Mouse (Mus musculus) myocyte (in vitro differentiated cells): Measurements from ENCODE around the gene Synpo2. TPM values are rescaled to one million over a fixed set of nuclear protein-coding genes. Genes with fewer than 3 reads are reported as not detected.

Source experiments
- H3K27me3 ChIP-seq: one replicate; pipeline ENCODE4 v1.6.1; 2011; ENCODE audit not compliant: control insufficient read depth, insufficient read depth, insufficient read length
- H3K36me3 ChIP-seq: one replicate; pipeline ENCODE4 v1.6.1; 2011; ENCODE audit not compliant: control insufficient read depth, insufficient read depth
- H3K4me2 ChIP-seq: one replicate; pipeline ENCODE4 v1.6.1; 2011; ENCODE audit warnings: low read depth, control low read depth
- H3K4me3 ChIP-seq: one replicate; pipeline ENCODE4 v1.5.1; 2011; ENCODE audit warnings: mild to moderate bottlenecking, control low read depth, moderate library complexity
- H3K79me2 ChIP-seq: one replicate; pipeline ENCODE4 v1.6.1; 2011; ENCODE audit not compliant: control insufficient read depth, insufficient read depth
- H3ac ChIP-seq: one replicate; pipeline ENCODE4 v1.6.1; 2011; ENCODE audit not compliant: control insufficient read depth, insufficient read length
- CEBPB ChIP-seq: IDR thresholded peaks from 2 replicates; pipeline ENCODE4 v1.6.1; 2011; ENCODE audit warnings: mild to moderate bottlenecking, moderate library complexity; ENCODE audit not compliant: poor library complexity, insufficient read depth, severe bottlenecking
- E2F4 ChIP-seq: IDR thresholded peaks from one replicate; pipeline ENCODE4 v1.6.1; 2011; ENCODE audit warnings: mild to moderate bottlenecking, control low read depth, moderate library complexity; ENCODE audit not compliant: insufficient read depth
- MAX ChIP-seq: IDR thresholded peaks from one replicate; pipeline ENCODE4 v1.6.1; 2011; ENCODE audit warnings: low read depth, mild to moderate bottlenecking, control low read depth
- MYOD1 ChIP-seq, 3 experiments: IDR thresholded peaks; one replicate each; pipeline ENCODE4 v1.6.1; 2011; ENCODE audit warnings: control low read depth in 2 of 3, low read depth in 2 of 3, mild to moderate bottlenecking in 2 of 3, moderate library complexity in 1 of 3; ENCODE audit not compliant: insufficient read length in 2 of 3, control insufficient read depth in 1 of 3
- MYOG ChIP-seq, 3 experiments: IDR thresholded peaks; one replicate each; pipeline ENCODE4 v1.6.1; 2011; ENCODE audit warnings: control low read depth in 2 of 3, low read depth in 2 of 3, mild to moderate bottlenecking in 2 of 3; ENCODE audit not compliant: insufficient read length in 2 of 3, control insufficient read depth in 1 of 3, insufficient read depth in 1 of 3
- POLR2A ChIP-seq: IDR thresholded peaks from one replicate; pipeline ENCODE4 v1.6.1; 2011; ENCODE audit warnings: low read depth, mild to moderate bottlenecking, control low read depth, moderate library complexity; ENCODE audit not compliant: insufficient read length
- POLR2AphosphoS2 ChIP-seq: IDR thresholded peaks from one replicate; pipeline ENCODE4 v1.6.1; 2011; ENCODE audit warnings: low read depth, control low read depth; ENCODE audit not compliant: insufficient read length
- REST ChIP-seq: IDR thresholded peaks from one replicate; pipeline ENCODE4 v1.6.1; 2011; ENCODE audit warnings: mild to moderate bottlenecking, control low read depth, moderate library complexity; ENCODE audit not compliant: insufficient read depth, insufficient read length
- SRF ChIP-seq: IDR thresholded peaks from one replicate; pipeline ENCODE4 v1.6.1; 2011; ENCODE audit warnings: low read depth; ENCODE audit not compliant: control insufficient read depth, insufficient read length
- TCF12 ChIP-seq: IDR thresholded peaks from one replicate; pipeline ENCODE4 v1.6.1; 2011; ENCODE audit warnings: mild to moderate bottlenecking, control low read depth; ENCODE audit not compliant: poor library complexity, insufficient read depth, severe bottlenecking
- TCF3 ChIP-seq: IDR thresholded peaks from one replicate; pipeline ENCODE4 v1.6.1; 2011; ENCODE audit warnings: low read depth, control low read depth; ENCODE audit not compliant: insufficient read length
- USF1 ChIP-seq: IDR thresholded peaks from one replicate; pipeline ENCODE4 v1.6.1; 2011; ENCODE audit warnings: low read depth, mild to moderate bottlenecking, control low read depth, moderate library complexity
- polyA plus RNA-seq: library from polyadenylated mRNA; unstranded; fragments of >200 nt; fragmentation: generic; extraction: Trizol; gene quantifications from one replicate; pipeline ENCODE4 v1.2.1, GENCODE M21; 2012; ENCODE audit warnings: missing spikeins

Synpo2 gene
- polyA plus RNA-seq, 1 experiment = 24.4 TPM

- Histone ChIP-seq H3K4me3 (no peak overlapping the region), H3K27me3 (no peaks in the 10 kb centered on the region), H3K4me2 (peak overlapping the region; percentile 51), H3ac (no peak overlapping the region), H3K36me3 (no peaks in the 10 kb centered on the region), H3K79me2 (no peaks in the 10 kb centered on the region)
- TF ChIP-seq POLR2A (no peak), E2F4 (no peak), MYOG (IDR thresholded peaks at IDR 0.05; ENCODE audit: control insufficient read depth in 1 of 3, insufficient read depth in 1 of 3, insufficient read length in 2 of 3, low read depth in 2 of 3) (no peak), REST (no peak), CEBPB (no peak), MAX (no peak), USF1 (no peak), TCF3 (no peak), SRF (no peak), POLR2AphosphoS2 (no peak), TCF12 (no peak), MYOD1 (IDR thresholded peaks at IDR 0.05; ENCODE audit: control insufficient read depth in 1 of 3, insufficient read length in 2 of 3, low read depth in 2 of 3) (no peak)
These were observed 1.6 kb downstream of the Synpo2 start for GRCm38 (mm10) chr3:123234191-123234836.

GRCm38 (mm10) chr3:123231639-123232038 is 4.3 kb downstream of the Synpo2 start:
- Histone ChIP-seq H3K4me2 (no peak overlapping the region), H3K4me3 (no peak overlapping the region), H3ac (no peak overlapping the region), H3K36me3 (no peaks in the 10 kb centered on the region), H3K79me2 (no peaks in the 10 kb centered on the region), H3K27me3 (no peaks in the 10 kb centered on the region)
- no peak for TF ChIP-seq MYOD1 (IDR thresholded peaks at IDR 0.05; ENCODE audit: control insufficient read depth in 1 of 3, insufficient read length in 2 of 3, low read depth in 2 of 3)
- no peak for TF ChIP-seq CEBPB
- no peak for TF ChIP-seq SRF
- TF ChIP-seq POLR2AphosphoS2 = no peak
- no peak for TF ChIP-seq POLR2A
- no peak for TF ChIP-seq E2F4
- no peak for TF ChIP-seq TCF12
- TF ChIP-seq MAX = no peak
- TF ChIP-seq MYOG (IDR thresholded peaks at IDR 0.05; ENCODE audit: control insufficient read depth in 1 of 3, insufficient read depth in 1 of 3, insufficient read length in 2 of 3, low read depth in 2 of 3) = no peak
- no peak for TF ChIP-seq REST
- TF ChIP-seq TCF3 = no peak
- no peak for TF ChIP-seq USF1

- H3K4me2 ChIP-seq = no peak overlapping the region
- no peaks in the 10 kb centered on the region for H3K36me3 ChIP-seq
- no peak overlapping the region for H3K4me3 ChIP-seq
- H3K79me2 ChIP-seq = no peaks in the 10 kb centered on the region
- H3ac ChIP-seq = no peak overlapping the region
- no peak for TF ChIP-seq REST
- no peak for TF ChIP-seq MYOG (IDR thresholded peaks at IDR 0.05; ENCODE audit: control insufficient read depth in 1 of 3, insufficient read depth in 1 of 3, insufficient read length in 2 of 3, low read depth in 2 of 3)
- TF ChIP-seq TCF12 = no peak
- TF ChIP-seq SRF = no peak
- no peak for TF ChIP-seq MAX
- TF ChIP-seq MYOD1 (IDR thresholded peaks at IDR 0.05; ENCODE audit: control insufficient read depth in 1 of 3, insufficient read length in 2 of 3, low read depth in 2 of 3) = no peak
- H3K27me3 ChIP-seq = no peaks in the 10 kb centered on the region
These were observed 8.7 kb downstream of the Synpo2 start for GRCm38 (mm10) chr3:123227276-123227675.

DNA sequence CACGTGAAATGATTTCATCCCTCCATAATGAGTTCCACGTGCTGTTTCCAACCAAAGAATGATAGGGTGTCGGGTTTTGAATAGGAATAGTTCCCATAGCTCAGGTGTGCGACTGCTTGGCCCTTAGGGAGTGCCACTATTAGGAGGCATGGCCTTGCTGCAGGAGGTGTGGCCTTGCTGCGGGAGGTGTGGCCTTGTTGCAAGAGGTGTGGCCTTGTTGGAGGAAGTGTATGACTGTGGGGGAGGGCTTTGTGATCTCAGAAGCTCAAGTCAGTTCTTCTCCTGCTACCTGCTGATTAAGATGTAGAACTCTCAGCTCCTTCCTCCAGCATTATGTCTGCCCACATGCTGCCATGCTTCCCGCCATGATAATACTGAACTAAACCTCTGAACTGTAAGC is 17.3 kb downstream of the Synpo2 start:
- H3K36me3 ChIP-seq = no peaks in the 10 kb centered on the region
- H3K4me2 ChIP-seq = no peak overlapping the region
- no peaks in the 10 kb centered on the region for H3K79me2 ChIP-seq
- no peaks in the 10 kb centered on the region for H3K27me3 ChIP-seq
- H3ac ChIP-seq = no peak overlapping the region
- H3K4me3 ChIP-seq = no peak overlapping the region
- TF ChIP-seq E2F4 = no peak
- no peak for TF ChIP-seq MYOG (IDR thresholded peaks at IDR 0.05; ENCODE audit: control insufficient read depth in 1 of 3, insufficient read depth in 1 of 3, insufficient read length in 2 of 3, low read depth in 2 of 3)
- no peak for TF ChIP-seq POLR2AphosphoS2
- no peak for TF ChIP-seq TCF12
- no peak for TF ChIP-seq TCF3
- TF ChIP-seq SRF = no peak
- no peak for TF ChIP-seq POLR2A
- no peak for TF ChIP-seq REST
- no peak for TF ChIP-seq USF1
- no peak for TF ChIP-seq MAX
- no peak for TF ChIP-seq MYOD1 (IDR thresholded peaks at IDR 0.05; ENCODE audit: control insufficient read depth in 1 of 3, insufficient read length in 2 of 3, low read depth in 2 of 3)
- no peak for TF ChIP-seq CEBPB

GRCm38 (mm10) chr3:123208891-123209290 is 27.1 kb downstream of the Synpo2 start:
- H3ac ChIP-seq = no peak overlapping the region
- no peaks in the 10 kb centered on the region for H3K27me3 ChIP-seq
- no peak overlapping the region for H3K4me2 ChIP-seq
- no peak overlapping the region for H3K4me3 ChIP-seq
- TF ChIP-seq POLR2A = no peak
- TF ChIP-seq CEBPB = no peak
- TF ChIP-seq REST = no peak
- TF ChIP-seq MYOG (IDR thresholded peaks at IDR 0.05; ENCODE audit: control insufficient read depth in 1 of 3, insufficient read depth in 1 of 3, insufficient read length in 2 of 3, low read depth in 2 of 3) = no peak
- no peak for TF ChIP-seq POLR2AphosphoS2
- TF ChIP-seq TCF12 = no peak
- no peak for TF ChIP-seq SRF
- no peak for TF ChIP-seq E2F4
- TF ChIP-seq TCF3 = no peak
- TF ChIP-seq MYOD1 (IDR thresholded peaks at IDR 0.05; ENCODE audit: control insufficient read depth in 1 of 3, insufficient read length in 2 of 3, low read depth in 2 of 3) = no peak
- TF ChIP-seq MAX = no peak
- no peak for TF ChIP-seq USF1
- no peaks in the 10 kb centered on the region for H3K79me2 ChIP-seq
- no peaks in the 10 kb centered on the region for H3K36me3 ChIP-seq
